Mouse (Mus musculus): ENCODE data around the gene Taf15. TPM values are rescaled to one million over a fixed set of nuclear protein-coding genes. Genes with fewer than 3 reads are reported as not detected.

Gene Taf15
- polyA plus RNA-seq, 1 experiment = 6.1 TPM

GRCm38 (mm10) chr11:83447612-83448011, 25.3 kb upstream of the Taf15 start:
- peaks cover 2% of the 10 kb centered on the region; the same call in 1 of the 2 replicates for H3K36me3 ChIP-seq (ENCODE audit: control insufficient read depth, insufficient read depth, low read length)
- peaks cover 21% of the 10 kb centered on the region for H3K4me1 ChIP-seq (ENCODE audit: control insufficient read depth, insufficient read depth, insufficient read length, low read length)
- H3K4me3 ChIP-seq (ENCODE audit: low read depth, low read length) = no peak overlapping the region
- TF ChIP-seq POLR2A (IDR thresholded peaks at IDR 0.05; ENCODE audit: low read depth, low read length) (no peak), CTCF (IDR thresholded peaks at IDR 0.05; ENCODE audit: extremely low read depth, insufficient read length, insufficient replicate concordance, low read depth, low read length) (no peak)
- peaks cover 3% of the 10 kb centered on the region; the same call in 1 of the 2 replicates for H3K27me3 ChIP-seq (ENCODE audit: control insufficient read depth, insufficient read depth, low read length)
- 83% methylated on average over 10 of the region's 10 CpGs for WGBS
- no peak overlapping the region for H3K27ac ChIP-seq (ENCODE audit: insufficient read depth, low read depth, low read length)

GRCm38 (mm10) chr11:83448021-83448926, 24.6 kb upstream of the Taf15 start:
- WGBS = 58% methylated on average over 16 of the region's 16 CpGs
- no peak overlapping the region for H3K27ac ChIP-seq (ENCODE audit: insufficient read depth, low read depth, low read length)
- H3K4me3 ChIP-seq (ENCODE audit: low read depth, low read length) = no peak overlapping the region
- peaks cover 2% of the 10 kb centered on the region; the same call in 1 of the 2 replicates for H3K36me3 ChIP-seq (ENCODE audit: control insufficient read depth, insufficient read depth, low read length)
- peaks cover 21% of the 10 kb centered on the region for H3K4me1 ChIP-seq (ENCODE audit: control insufficient read depth, insufficient read depth, insufficient read length, low read length)
- H3K27me3 ChIP-seq (ENCODE audit: control insufficient read depth, insufficient read depth, low read length) = peaks cover 3% of the 10 kb centered on the region; the same call in 1 of the 2 replicates
- TF ChIP-seq CTCF (IDR thresholded peaks at IDR 0.05; ENCODE audit: extremely low read depth, insufficient read length, insufficient replicate concordance, low read depth, low read length) (no peak), POLR2A (IDR thresholded peaks at IDR 0.05; ENCODE audit: low read depth, low read length) (no peak)

- peaks cover 3% of the 10 kb centered on the region; the same call in 1 of the 2 replicates for H3K27me3 ChIP-seq (ENCODE audit: control insufficient read depth, insufficient read depth, low read length)
- H3K36me3 ChIP-seq (ENCODE audit: control insufficient read depth, insufficient read depth, low read length) = peaks cover 2% of the 10 kb centered on the region; the same call in 1 of the 2 replicates
- no peak overlapping the region for H3K27ac ChIP-seq (ENCODE audit: insufficient read depth, low read depth, low read length)
- H3K4me1 ChIP-seq (ENCODE audit: control insufficient read depth, insufficient read depth, insufficient read length, low read length) = peaks cover 20% of the 10 kb centered on the region
- TF ChIP-seq CTCF (IDR thresholded peaks at IDR 0.05; ENCODE audit: extremely low read depth, insufficient read length, insufficient replicate concordance, low read depth, low read length) (no peak), POLR2A (IDR thresholded peaks at IDR 0.05; ENCODE audit: low read depth, low read length) (no peak)
- H3K4me3 ChIP-seq (ENCODE audit: low read depth, low read length) = no peak overlapping the region
These were observed 24.0 kb upstream of the Taf15 start for GRCm38 (mm10) chr11:83448927-83449236.

GRCm38 (mm10) chr11:83449298-83449697, 23.6 kb upstream of the Taf15 start:
- peaks cover 2% of the 10 kb centered on the region; the same call in 1 of the 2 replicates for H3K36me3 ChIP-seq (ENCODE audit: control insufficient read depth, insufficient read depth, low read length)
- no peak overlapping the region for H3K27ac ChIP-seq (ENCODE audit: insufficient read depth, low read depth, low read length)
- WGBS = 72% methylated on average over 4 of the region's 4 CpGs
- H3K4me3 ChIP-seq (ENCODE audit: low read depth, low read length) = no peak overlapping the region
- TF ChIP-seq CTCF (IDR thresholded peaks at IDR 0.05; ENCODE audit: extremely low read depth, insufficient read length, insufficient replicate concordance, low read depth, low read length) (no peak), POLR2A (IDR thresholded peaks at IDR 0.05; ENCODE audit: low read depth, low read length) (no peak)
- peaks cover 22% of the 10 kb centered on the region for H3K4me1 ChIP-seq (ENCODE audit: control insufficient read depth, insufficient read depth, insufficient read length, low read length)
- H3K27me3 ChIP-seq (ENCODE audit: control insufficient read depth, insufficient read depth, low read length) = peaks cover 3% of the 10 kb centered on the region; the same call in 1 of the 2 replicates

- TF ChIP-seq POLR2A (IDR thresholded peaks at IDR 0.05; ENCODE audit: low read depth, low read length) (no peak), CTCF (IDR thresholded peaks at IDR 0.05; ENCODE audit: extremely low read depth, insufficient read length, insufficient replicate concordance, low read depth, low read length) (no peak)
- Histone ChIP-seq H3K4me3 (ENCODE audit: low read depth, low read length) (no peak overlapping the region), H3K4me1 (ENCODE audit: control insufficient read depth, insufficient read depth, insufficient read length, low read length) (peaks cover 25% of the 10 kb centered on the region), H3K27ac (ENCODE audit: insufficient read depth, low read depth, low read length) (no peak overlapping the region), H3K36me3 (ENCODE audit: control insufficient read depth, insufficient read depth, low read length) (peaks cover 2% of the 10 kb centered on the region; the same call in 1 of the 2 replicates), H3K27me3 (ENCODE audit: control insufficient read depth, insufficient read depth, low read length) (no peaks in the 10 kb centered on the region)
- 54% methylated on average over 1 of the region's 1 CpGs for WGBS
These were observed 22.3 kb upstream of the Taf15 start for GRCm38 (mm10) chr11:83450550-83450949.

GRCm38 (mm10) chr11:83451281-83451680, 21.6 kb upstream of the Taf15 start:
- Histone ChIP-seq H3K27ac (ENCODE audit: insufficient read depth, low read depth, low read length) (no peak overlapping the region), H3K27me3 (ENCODE audit: control insufficient read depth, insufficient read depth, low read length) (no peaks in the 10 kb centered on the region), H3K4me3 (ENCODE audit: low read depth, low read length) (no peak overlapping the region), H3K4me1 (ENCODE audit: control insufficient read depth, insufficient read depth, insufficient read length, low read length) (peaks cover 31% of the 10 kb centered on the region), H3K36me3 (ENCODE audit: control insufficient read depth, insufficient read depth, low read length) (peaks cover 2% of the 10 kb centered on the region; the same call in 1 of the 2 replicates)
- 96% methylated on average over 10 of the region's 10 CpGs for WGBS
- TF ChIP-seq CTCF (IDR thresholded peaks at IDR 0.05; ENCODE audit: extremely low read depth, insufficient read length, insufficient replicate concordance, low read depth, low read length) (no peak), POLR2A (IDR thresholded peaks at IDR 0.05; ENCODE audit: low read depth, low read length) (no peak)

- H3K4me1 ChIP-seq (ENCODE audit: control insufficient read depth, insufficient read depth, insufficient read length, low read length) = peaks cover 40% of the 10 kb centered on the region
- WGBS = 3% methylated on average over 4 of the region's 4 CpGs
- TF ChIP-seq CTCF (IDR thresholded peaks at IDR 0.05; ENCODE audit: extremely low read depth, insufficient read length, insufficient replicate concordance, low read depth, low read length) (no peak), POLR2A (IDR thresholded peaks at IDR 0.05; ENCODE audit: low read depth, low read length) (no peak)
- no peaks in the 10 kb centered on the region for H3K27me3 ChIP-seq (ENCODE audit: control insufficient read depth, insufficient read depth, low read length)
- no peak overlapping the region for H3K4me3 ChIP-seq (ENCODE audit: low read depth, low read length)
- peak overlapping the region; percentile 80 for H3K27ac ChIP-seq (ENCODE audit: insufficient read depth, low read depth, low read length)
- peaks cover 2% of the 10 kb centered on the region; the same call in 1 of the 2 replicates for H3K36me3 ChIP-seq (ENCODE audit: control insufficient read depth, insufficient read depth, low read length)
These were observed 18.3 kb upstream of the Taf15 start for GRCm38 (mm10) chr11:83454548-83454947.

Measured in small intestine, adult 2 months (tissue).